Mouse (Mus musculus) forebrain, postnatal 0 days (tissue): ENCODE results near the gene Arhgap42. TPM values are rescaled to one million over a fixed set of nuclear protein-coding genes. Genes with fewer than 3 reads are reported as not detected.
A peak's percentile ranks its signal among the peaks of the same experiment; 100 is the strongest.

ENCODE experiments used
- ATAC-seq: fragments of 200-750 bp; cut with Nextera tagmentation; 2 replicates; pipeline ENCODE4 v1.8.0; 2017; ENCODE audit warnings: mild to moderate bottlenecking, moderate library complexity
- DNase-seq: peaks from one replicate; pipeline ENCODE4 v3.0.0-alpha.2; 2015
- H3K27ac ChIP-seq: fragments of 300-500 bp; sonication (generic); 2 replicates; pipeline ENCODE4 v1.5.1; 2014; ENCODE audit warnings: low read depth, mild to moderate bottlenecking, antibody characterized with exemption, low read length, moderate library complexity, mixed read lengths
- H3K27me3 ChIP-seq: fragments of 300-500 bp; sonication (generic); 2 replicates; pipeline ENCODE4 v1.6.1; 2014; ENCODE audit warnings: mild to moderate bottlenecking, low read length, mixed read lengths; ENCODE audit not compliant: insufficient read depth
- H3K36me3 ChIP-seq: fragments of 300-500 bp; sonication (generic); 2 replicates; pipeline ENCODE4 v1.6.1; 2014; ENCODE audit warnings: mild to moderate bottlenecking, moderate library complexity; ENCODE audit not compliant: insufficient read depth
- H3K4me1 ChIP-seq: fragments of 300-500 bp; sonication (generic); 2 replicates; pipeline ENCODE4 v1.6.1; 2014; ENCODE audit warnings: antibody characterized with exemption; ENCODE audit not compliant: insufficient read depth
- H3K4me2 ChIP-seq: fragments of 300-500 bp; sonication (generic); 2 replicates; pipeline ENCODE4 v1.6.1; 2014; ENCODE audit warnings: low read depth, mild to moderate bottlenecking, moderate library complexity
- H3K4me3 ChIP-seq: fragments of 300-500 bp; sonication (generic); 2 replicates; pipeline ENCODE4 v1.5.1; 2014; ENCODE audit warnings: low read depth, low read length, mixed read lengths
- H3K9ac ChIP-seq: fragments of 300-500 bp; sonication (generic); 2 replicates; pipeline ENCODE4 v1.6.1; 2014; ENCODE audit warnings: mild to moderate bottlenecking
- H3K9me3 ChIP-seq: fragments of 300-500 bp; sonication (generic); 2 replicates; pipeline ENCODE4 v1.6.1; 2016; ENCODE audit warnings: low read length
- CTCF ChIP-seq: sonication (generic); IDR thresholded peaks from 2 replicates; pipeline ENCODE4 v1.5.1; 2016; ENCODE audit warnings: antibody characterized with exemption, control low read depth, low read depth
- WGBS: fragments of 180-500 bp; shearing (Covaris S2); extraction: QIAGEN DNeasy Blood & Tissue Kit; methylation state at CpG from one replicate; pipeline ENCODE4 v1.1.7; 2014; 5-methylcytosine and 5-hydroxymethylcytosine counted together
- polyA plus RNA-seq: library from polyadenylated mRNA; unstranded; fragments of >200 nt; fragmentation: Nextera tagmentation; extraction: Ambion mirVana; gene quantifications from 2 replicates; pipeline ENCODE4 v1.2.1, GENCODE M21; 2015
- total RNA-seq: library from RNA; depleted of rRNA; stranded (reverse); fragments of >200 nt; gene quantifications from 2 replicates; pipeline ENCODE4 v1.2.3, GENCODE M21; 2014; rRNA removed

Arhgap42 gene
- total RNA-seq (10.7 and 18.0 TPM in 2 replicates), polyA plus RNA-seq (11.1 and 14.9 TPM in 2 replicates)

DNA sequence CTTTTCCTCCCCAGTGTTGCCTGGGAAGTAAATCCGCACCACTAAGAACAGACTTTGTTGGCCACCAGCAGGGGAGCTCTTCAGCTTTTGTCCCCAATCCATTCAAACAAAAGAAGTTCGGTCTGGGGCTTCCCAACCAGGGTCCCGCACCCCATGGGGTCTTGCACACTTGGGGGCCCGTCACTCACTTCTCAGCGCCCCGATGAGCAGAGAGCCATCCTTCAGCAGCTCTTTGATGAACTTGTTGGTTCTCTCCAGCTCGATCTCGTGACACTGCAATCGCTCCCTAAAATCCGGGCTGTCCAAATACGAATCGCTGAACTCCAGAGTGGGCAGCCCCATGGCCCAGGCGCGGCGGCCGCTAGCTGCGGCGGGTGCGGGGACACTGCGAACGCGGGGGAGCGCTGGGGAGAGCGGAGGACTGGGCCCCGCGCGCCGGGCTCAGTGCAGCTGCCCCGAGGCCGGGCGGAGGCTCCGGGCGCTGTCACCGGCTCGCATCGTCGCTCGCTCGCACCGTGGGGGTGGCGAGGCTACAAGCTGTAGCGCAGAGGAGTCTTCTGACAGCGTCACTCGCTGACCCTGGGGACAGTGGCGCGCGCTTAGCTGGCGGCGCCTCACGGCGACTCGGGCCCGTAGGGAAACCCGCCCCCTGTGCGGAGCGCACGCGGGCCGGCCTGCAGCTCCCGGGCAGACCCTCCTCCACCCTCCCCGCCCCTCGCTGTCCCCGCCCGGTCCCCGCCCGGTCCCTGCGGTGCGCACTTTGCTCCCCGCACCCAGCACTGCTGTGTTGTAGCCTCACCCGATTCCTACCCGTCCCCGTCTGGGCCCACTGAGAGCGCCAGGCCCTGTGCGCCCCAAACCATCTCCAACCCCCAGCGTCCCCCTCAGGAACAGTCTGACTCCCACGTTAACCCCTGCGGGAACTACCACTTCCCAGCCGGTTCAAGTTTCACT is at the start of gene Arhgap42:
Gene Arhgap42, minus strand, starts transcription at position 664 of the 954 bp plus-strand sequence.
- Histone ChIP-seq H3K4me3 (peak within 1 kb of the TSS; percentile 89), H3K9ac (peak within 1 kb of the TSS; percentile 90), H3K27ac (peak within 1 kb of the TSS; percentile 81), H3K27me3 (no peaks in the 10 kb centered on the region), H3K9me3 (no peaks in the 10 kb centered on the region), H3K4me1 (peaks cover 6% of the 10 kb centered on the region; the same call in 1 of the 2 replicates), H3K36me3 (no peaks in the 10 kb centered on the region), H3K4me2 (peak within 1 kb of the TSS; percentile 68)
- under 1% methylated on average over 68 of the region's 78 CpGs for WGBS
- TF ChIP-seq CTCF, result peak; percentile 75
- DNase-seq (peak; percentile 83), ATAC-seq (peak; percentile 91)

DNA sequence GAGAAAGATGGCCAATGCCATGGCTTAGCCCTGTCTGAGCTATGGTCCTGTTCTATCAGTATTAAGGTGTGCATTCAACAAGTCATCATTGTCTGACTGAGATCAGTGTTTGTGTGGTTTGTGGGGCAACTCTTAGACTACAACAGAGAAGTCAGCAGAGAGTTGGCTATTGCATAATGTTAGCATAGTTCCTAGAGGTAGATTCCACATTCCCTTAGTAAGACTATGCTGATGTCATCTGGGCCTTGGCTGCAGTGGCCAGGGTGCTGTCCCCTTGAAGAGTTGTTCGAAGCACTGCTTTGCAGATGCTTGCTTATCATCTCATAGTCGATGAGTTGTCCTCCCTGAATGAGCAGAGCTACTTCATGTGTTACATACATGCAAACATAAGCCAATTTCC is 49.2 kb upstream of the Arhgap42 start:
- no peaks in the 10 kb centered on the region for H3K9me3 ChIP-seq
- no peak overlapping the region for H3K27ac ChIP-seq
- no peak for DNase-seq
- TF ChIP-seq CTCF, result no peak
- no peak for ATAC-seq
- 82% methylated on average over 2 of the region's 2 CpGs for WGBS
- H3K9ac ChIP-seq, result no peak overlapping the region
- H3K4me3 ChIP-seq, result no peak overlapping the region
- no peaks in the 10 kb centered on the region for H3K36me3 ChIP-seq
- no peak overlapping the region for H3K4me2 ChIP-seq
- H3K4me1 ChIP-seq, result no peaks in the 10 kb centered on the region
- H3K27me3 ChIP-seq, result no peaks in the 10 kb centered on the region

DNA sequence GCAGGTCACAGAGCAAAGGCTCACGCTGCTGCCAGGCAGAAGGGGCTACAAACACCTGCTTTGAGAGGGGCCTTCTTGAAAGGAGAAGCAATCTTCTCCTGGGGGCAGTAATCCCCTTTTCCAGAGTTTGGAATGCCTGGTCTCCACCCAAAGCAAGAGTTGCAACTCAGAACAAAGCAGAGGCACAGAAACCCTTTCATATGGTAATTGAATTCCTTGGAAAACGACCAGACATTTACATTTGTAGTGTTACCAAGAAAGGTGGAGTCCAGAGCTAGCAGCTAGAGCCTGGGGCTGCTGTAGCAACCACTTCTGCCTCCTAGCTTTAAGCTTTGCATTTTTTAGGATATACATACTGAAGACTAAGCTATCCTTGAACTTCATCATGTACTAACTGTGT is 30.4 kb upstream of the Arhgap42 start:
- DNase-seq (no peak), ATAC-seq (no peak)
- no peak overlapping the region for H3K27ac ChIP-seq
- H3K36me3 ChIP-seq, result no peaks in the 10 kb centered on the region
- H3K27me3 ChIP-seq, result no peaks in the 10 kb centered on the region
- H3K4me2 ChIP-seq, result no peak overlapping the region
- H3K4me1 ChIP-seq, result no peaks in the 10 kb centered on the region
- H3K9ac ChIP-seq, result no peak overlapping the region
- H3K9me3 ChIP-seq, result no peaks in the 10 kb centered on the region
- no peak overlapping the region for H3K4me3 ChIP-seq
- TF ChIP-seq CTCF, result no peak
- 3% methylated on average over 2 of the region's 2 CpGs for WGBS

DNA sequence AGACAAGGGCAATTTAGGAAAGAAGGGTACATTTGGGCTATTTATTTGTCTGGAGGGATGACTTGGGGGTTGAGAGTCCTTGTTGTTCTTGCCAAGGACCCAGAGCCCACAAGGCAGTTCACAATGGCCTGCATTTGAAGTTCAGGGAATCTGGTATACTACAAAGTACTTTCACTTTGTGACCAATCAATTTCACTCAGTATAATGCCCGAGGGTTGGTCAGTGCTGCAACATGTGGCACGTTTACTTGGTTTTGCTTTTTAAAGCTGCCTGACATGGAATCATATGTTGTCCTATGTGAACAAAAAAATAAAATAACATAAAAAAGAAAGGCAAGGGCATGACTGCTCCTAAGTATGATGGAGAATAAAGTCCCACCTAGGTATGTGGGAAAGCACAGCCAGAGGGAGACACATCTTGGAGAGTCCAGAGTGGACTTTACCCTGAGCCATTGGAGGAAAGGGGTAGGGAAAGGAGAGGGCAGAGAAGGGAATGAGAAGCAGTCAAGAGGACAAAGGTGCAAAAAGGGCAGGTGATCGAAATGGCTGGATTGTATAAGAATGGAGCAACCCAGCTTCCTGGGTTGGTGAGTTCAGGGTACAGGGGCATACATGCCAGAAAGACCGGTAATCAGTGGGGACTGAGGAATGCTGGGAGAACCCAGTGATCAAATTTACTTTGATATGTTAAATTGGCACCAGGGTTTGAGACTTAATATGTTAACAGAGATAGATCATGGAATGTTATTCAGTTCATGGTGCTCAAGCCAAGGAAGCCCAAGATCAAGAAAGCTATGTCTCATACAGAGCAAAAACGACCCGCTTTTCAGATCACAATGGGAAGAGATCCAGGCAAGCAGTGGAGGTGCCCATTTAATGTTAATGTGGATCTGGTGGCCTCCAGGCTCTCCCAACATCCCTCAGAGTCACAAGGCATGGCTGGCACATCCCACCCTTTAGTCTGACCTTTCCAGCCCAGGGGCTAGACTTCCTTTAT is 29.0 kb upstream of the Arhgap42 start:
- Histone ChIP-seq H3K4me2 (no peak overlapping the region), H3K27me3 (no peaks in the 10 kb centered on the region), H3K9ac (no peak overlapping the region), H3K27ac (no peak overlapping the region), H3K9me3 (no peaks in the 10 kb centered on the region), H3K36me3 (no peaks in the 10 kb centered on the region), H3K4me3 (no peak overlapping the region), H3K4me1 (no peaks in the 10 kb centered on the region)
- DNase-seq (no peak), ATAC-seq (no peak)
- no peak for TF ChIP-seq CTCF
- 78% methylated on average over 6 of the region's 6 CpGs for WGBS

DNA sequence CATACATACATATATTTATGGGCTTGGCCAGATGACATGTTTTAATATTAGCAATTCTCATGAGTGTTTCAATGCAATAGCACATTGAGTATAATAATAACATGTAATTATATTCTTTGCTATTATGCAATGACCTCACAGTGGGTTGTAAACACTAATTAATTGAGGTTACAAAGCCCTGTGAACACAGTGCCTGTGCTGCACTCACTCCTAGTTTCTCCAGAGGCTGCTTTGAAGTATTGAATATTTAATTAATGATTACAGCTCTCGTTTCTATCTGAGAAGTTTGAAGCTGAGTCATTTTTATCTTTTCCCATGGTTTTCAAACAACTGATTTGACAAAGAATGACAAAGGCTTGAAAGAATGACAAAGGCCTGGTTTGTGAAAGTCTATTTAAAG is 24.6 kb upstream of the Arhgap42 start:
- Histone ChIP-seq H3K9me3 (no peaks in the 10 kb centered on the region), H3K36me3 (no peaks in the 10 kb centered on the region), H3K27ac (no peak overlapping the region), H3K4me1 (no peaks in the 10 kb centered on the region), H3K27me3 (no peaks in the 10 kb centered on the region), H3K4me3 (no peak overlapping the region), H3K9ac (no peak overlapping the region), H3K4me2 (no peak overlapping the region)
- DNase-seq (no peak), ATAC-seq (0 out of 2 replicates have a peak, but pooled peaks have one; percentile 36)
- WGBS, result 5% methylated on average over 1 of the region's 1 CpGs
- no peak for TF ChIP-seq CTCF

DNA sequence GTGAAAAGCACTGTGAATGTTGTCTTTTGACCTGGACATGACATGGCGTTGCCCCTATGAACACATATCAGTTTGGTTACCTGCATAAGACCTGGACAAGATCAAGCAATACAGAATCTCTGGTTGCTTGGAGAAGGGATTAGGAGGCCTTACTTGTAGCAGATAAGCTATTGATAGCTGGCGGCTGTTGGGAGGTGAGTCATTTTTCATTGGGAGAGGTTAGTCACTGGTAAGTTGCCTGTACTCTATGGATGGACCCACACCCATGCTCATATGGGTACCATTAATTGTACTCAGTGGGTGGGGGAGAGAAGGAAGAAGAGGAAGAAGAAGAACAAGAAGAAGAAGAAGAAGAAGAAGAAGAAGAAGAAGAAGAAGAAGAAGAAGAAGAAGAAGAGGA is 23.6 kb upstream of the Arhgap42 start:
- TF ChIP-seq CTCF, result no peak
- no peak overlapping the region for H3K4me3 ChIP-seq
- no peak overlapping the region for H3K4me2 ChIP-seq
- no peaks in the 10 kb centered on the region for H3K4me1 ChIP-seq
- WGBS, result 87% methylated on average over 2 of the region's 2 CpGs
- no peak for DNase-seq
- no peaks in the 10 kb centered on the region for H3K36me3 ChIP-seq
- no peak overlapping the region for H3K9ac ChIP-seq
- ATAC-seq, result no peak
- H3K27me3 ChIP-seq, result no peaks in the 10 kb centered on the region
- H3K27ac ChIP-seq, result no peak overlapping the region
- H3K9me3 ChIP-seq, result no peaks in the 10 kb centered on the region
